Mouse (Mus musculus) lung, embryonic 14.5 days (tissue): ENCODE data around the gene Rev3l. TPM values are rescaled to one million over a fixed set of nuclear protein-coding genes. Genes with fewer than 3 reads are reported as not detected.

ENCODE experiments used
- ATAC-seq: fragments of 200-750 bp; cut with Nextera tagmentation; 2 replicates; pipeline ENCODE4 v1.8.0; 2017; ENCODE audit warnings: mild to moderate bottlenecking, moderate TSS enrichment, moderate library complexity; ENCODE audit not compliant: insufficient read depth
- DNase-seq: peaks from one replicate; pipeline ENCODE4 v3.0.0-alpha.2; 2015
- H3K27ac ChIP-seq: fragments of 300-500 bp; sonication (generic); 2 replicates; pipeline ENCODE4 v1.5.1; 2014; ENCODE audit warnings: low read depth, mild to moderate bottlenecking, moderate library complexity
- H3K27me3 ChIP-seq: fragments of 300-500 bp; sonication (generic); 2 replicates; pipeline ENCODE4 v1.6.1; 2014; ENCODE audit warnings: low read length, control low read depth; ENCODE audit not compliant: insufficient read depth
- H3K36me3 ChIP-seq: fragments of 300-500 bp; sonication (generic); 2 replicates; pipeline ENCODE4 v1.6.1; 2014; ENCODE audit warnings: control low read depth; ENCODE audit not compliant: insufficient read depth
- H3K4me1 ChIP-seq: fragments of 300-500 bp; sonication (generic); 2 replicates; pipeline ENCODE4 v1.6.1; 2014; ENCODE audit warnings: antibody characterized with exemption, control low read depth; ENCODE audit not compliant: insufficient read depth
- H3K4me2 ChIP-seq: fragments of 300-500 bp; sonication (generic); 2 replicates; pipeline ENCODE4 v1.6.1; 2014; ENCODE audit warnings: mild to moderate bottlenecking
- H3K4me3 ChIP-seq: fragments of 300-500 bp; sonication (generic); 2 replicates; pipeline ENCODE4 v1.5.1; 2014; ENCODE audit warnings: low read depth, low read length
- H3K9ac ChIP-seq: fragments of 300-500 bp; sonication (generic); 2 replicates; pipeline ENCODE4 v1.6.1; 2014
- H3K9me3 ChIP-seq: fragments of 300-500 bp; sonication (generic); 2 replicates; pipeline ENCODE4 v1.6.1; 2016; ENCODE audit warnings: low read depth, low read length, control low read depth
- CTCF ChIP-seq: IDR thresholded peaks from 2 replicates; pipeline ENCODE4 v1.5.1; 2016; ENCODE audit warnings: antibody characterized with exemption, low read depth
- WGBS: fragments of 180-500 bp; shearing (Covaris S2); extraction: QIAGEN DNeasy Blood & Tissue Kit; methylation state at CpG from one replicate; pipeline ENCODE4 v1.1.7; 2014; 5-methylcytosine and 5-hydroxymethylcytosine counted together
- polyA plus RNA-seq: library from polyadenylated mRNA; unstranded; fragments of >200 nt; fragmentation: Nextera tagmentation; extraction: Ambion mirVana; gene quantifications from 2 replicates; pipeline ENCODE4 v1.2.1, GENCODE M21; 2014

Gene Rev3l
- polyA plus RNA-seq, 1 experiment from 2014 or later = 30.3 TPM

GRCm38 (mm10) chr10:39893702-39894697, 162.1 kb downstream of the Rev3l start:
- 0 out of 2 replicates have a peak, but pooled peaks cover 3% of the 10 kb centered on the region for H3K4me1 ChIP-seq
- no peaks in the 10 kb centered on the region for H3K27me3 ChIP-seq
- 60% methylated on average over 11 of the region's 11 CpGs for WGBS
- no peak for TF ChIP-seq CTCF
- H3K4me3 ChIP-seq = no peak overlapping the region
- no peak overlapping the region for H3K27ac ChIP-seq
- H3K9me3 ChIP-seq = no peaks in the 10 kb centered on the region
- no peak overlapping the region for H3K4me2 ChIP-seq
- no peak overlapping the region for H3K9ac ChIP-seq
- DNase-seq = no peak
- 0 out of 2 replicates have a peak, but pooled peaks cover 3% of the 10 kb centered on the region for H3K36me3 ChIP-seq
- no peak for ATAC-seq

GRCm38 (mm10) chr10:39896503-39896902, 164.6 kb downstream of the Rev3l start:
- Histone ChIP-seq H3K4me1 (0 out of 2 replicates have a peak, but pooled peaks cover 3% of the 10 kb centered on the region), H3K9ac (no peak overlapping the region), H3K36me3 (0 out of 2 replicates have a peak, but pooled peaks cover 3% of the 10 kb centered on the region), H3K4me3 (no peak overlapping the region), H3K9me3 (no peaks in the 10 kb centered on the region), H3K4me2 (no peak overlapping the region), H3K27ac (no peak overlapping the region), H3K27me3 (no peaks in the 10 kb centered on the region)
- ATAC-seq (no peak), DNase-seq (no peak)
- 83% methylated on average over 5 of the region's 5 CpGs for WGBS
- TF ChIP-seq CTCF = peak; percentile 41

GRCm38 (mm10) chr10:39898874-39899371, 167.0 kb downstream of the Rev3l start, which contains the start of gene Mfsd4b4:
Gene Mfsd4b4, minus strand, starts transcription at chr10:39899238.
- DNase-seq (peak; percentile 95), ATAC-seq (peak; percentile 98)
- H3K4me3 ChIP-seq = peak within 1 kb of the TSS; percentile 67
- H3K4me2 ChIP-seq = peak within 1 kb of the TSS; percentile 90
- under 1% methylated on average over 41 of the region's 41 CpGs for WGBS
- H3K4me1 ChIP-seq = 0 out of 2 replicates have a peak, but pooled peaks cover 3% of the 10 kb centered on the region
- H3K27me3 ChIP-seq = no peaks in the 10 kb centered on the region
- TF ChIP-seq CTCF = no peak
- no peaks in the 10 kb centered on the region for H3K9me3 ChIP-seq
- peak within 1 kb of the TSS; percentile 89 for H3K27ac ChIP-seq
- H3K9ac ChIP-seq = peak within 1 kb of the TSS; percentile 89
- no peaks in the 10 kb centered on the region for H3K36me3 ChIP-seq

GRCm38 (mm10) chr10:39904191-39904590, 172.3 kb downstream of the Rev3l start:
- H3K4me3 ChIP-seq = no peak overlapping the region
- 73% methylated on average over 3 of the region's 3 CpGs for WGBS

GRCm38 (mm10) chr10:39906799-39907658, 175.1 kb downstream of the Rev3l start:
- Histone ChIP-seq H3K4me3 (no peak overlapping the region), H3K9me3 (no peaks in the 10 kb centered on the region), H3K4me2 (no peak overlapping the region), H3K36me3 (no peaks in the 10 kb centered on the region), H3K27me3 (no peaks in the 10 kb centered on the region), H3K27ac (no peak overlapping the region), H3K4me1 (no peaks in the 10 kb centered on the region), H3K9ac (no peak overlapping the region)
- DNase-seq (no peak), ATAC-seq (no peak)
- 72% methylated on average over 10 of the region's 10 CpGs for WGBS
- no peak for TF ChIP-seq CTCF

More at GRCm38 (mm10) chr10:39904191-39904590, 172.3 kb downstream of the Rev3l start:
- ATAC-seq (no peak), DNase-seq (no peak)
- Histone ChIP-seq H3K27ac (no peak overlapping the region), H3K9ac (no peak overlapping the region), H3K9me3 (no peaks in the 10 kb centered on the region), H3K36me3 (no peaks in the 10 kb centered on the region), H3K27me3 (no peaks in the 10 kb centered on the region), H3K4me1 (no peaks in the 10 kb centered on the region), H3K4me2 (no peak overlapping the region)
- no peak for TF ChIP-seq CTCF

GRCm38 (mm10) chr10:39908768-39909441, 177.0 kb downstream of the Rev3l start:
- DNase-seq = no peak
- H3K9ac ChIP-seq = no peak overlapping the region
- H3K4me2 ChIP-seq = no peak overlapping the region
- H3K27ac ChIP-seq = no peak overlapping the region
- H3K27me3 ChIP-seq = no peaks in the 10 kb centered on the region
- no peaks in the 10 kb centered on the region for H3K36me3 ChIP-seq
- ATAC-seq = no peak
- H3K4me3 ChIP-seq = no peak overlapping the region; the same call in 1 of the 2 replicates
- TF ChIP-seq CTCF = no peak
- WGBS = 46% methylated on average over 13 of the region's 13 CpGs
- no peaks in the 10 kb centered on the region for H3K4me1 ChIP-seq
- H3K9me3 ChIP-seq = no peaks in the 10 kb centered on the region
